Mouse (Mus musculus) megakaryocyte-erythroid progenitor cell, adult 5-6 weeks (primary cell): ENCODE results near the gene Snx10. TPM values are rescaled to one million over a fixed set of nuclear protein-coding genes. Genes with fewer than 3 reads are reported as not detected.
A peak's percentile ranks its signal among the peaks of the same experiment; 100 is the strongest.

Experiments
- ATAC-seq: replicated peaks from 2 replicates; pipeline ENCODE4 v1.8.0; 2016; ENCODE audit warnings: mild to moderate bottlenecking, inconsistent platforms; ENCODE audit not compliant: severe bottlenecking, poor library complexity, low FRiP score, low TSS enrichment
- total RNA-seq, 2 experiments: library from RNA; stranded (forward) in 1 of 2; stranded (reverse) in 1 of 2; fragments of 200-1000, 215-1000 nt in 1 of 2; fragments of >200 nt in 1 of 2; fragmentation: Nextera tagmentation in 1 of 2; gene quantifications; 2 replicates each; pipeline ENCODE4 v1.2.3; 2014 to 2017

Snx10 gene
- total RNA-seq, 2 experiments from 2014 or later = 16.2 to 17.0 TPM

DNA sequence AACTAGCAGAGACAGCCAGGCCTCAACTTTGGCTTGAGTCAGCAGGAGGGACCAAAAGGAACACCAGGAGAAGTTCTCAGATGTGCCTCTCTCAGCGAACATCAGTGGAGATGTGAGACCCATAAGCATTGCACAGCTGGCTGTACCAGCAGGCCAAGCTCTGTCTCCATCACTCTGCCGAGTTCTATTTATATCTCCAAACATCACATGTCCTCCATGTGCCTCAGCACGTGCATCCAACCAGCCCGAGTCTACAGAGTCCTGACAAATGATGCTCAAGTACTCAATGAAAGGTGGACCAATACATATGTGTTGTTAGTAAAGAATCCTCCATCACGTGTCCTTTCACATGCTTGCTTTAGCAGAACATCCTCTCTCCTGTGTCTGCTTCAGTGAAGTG is 103.1 kb downstream of the Snx10 start:
- ATAC-seq = no peak

DNA sequence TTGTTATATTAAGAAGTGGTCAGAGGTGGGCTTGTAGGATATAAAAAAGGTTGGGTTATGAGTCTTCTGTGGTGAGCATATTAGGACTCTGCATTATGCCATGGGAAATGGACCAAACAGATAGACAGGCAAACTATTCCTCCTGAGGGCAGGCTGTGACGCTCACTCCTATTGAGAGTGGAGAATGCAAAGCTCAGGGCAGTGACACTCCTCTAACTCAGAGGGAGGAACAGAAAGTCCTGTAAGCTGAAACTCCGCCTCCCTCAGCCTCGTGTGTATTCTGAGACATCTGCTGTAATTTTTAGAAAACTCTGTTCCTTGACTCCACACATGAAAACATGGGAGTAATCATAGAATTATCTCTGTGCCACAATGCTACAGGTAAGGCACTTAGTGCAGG is 106.0 kb downstream of the Snx10 start:
- ATAC-seq = no peak

DNA sequence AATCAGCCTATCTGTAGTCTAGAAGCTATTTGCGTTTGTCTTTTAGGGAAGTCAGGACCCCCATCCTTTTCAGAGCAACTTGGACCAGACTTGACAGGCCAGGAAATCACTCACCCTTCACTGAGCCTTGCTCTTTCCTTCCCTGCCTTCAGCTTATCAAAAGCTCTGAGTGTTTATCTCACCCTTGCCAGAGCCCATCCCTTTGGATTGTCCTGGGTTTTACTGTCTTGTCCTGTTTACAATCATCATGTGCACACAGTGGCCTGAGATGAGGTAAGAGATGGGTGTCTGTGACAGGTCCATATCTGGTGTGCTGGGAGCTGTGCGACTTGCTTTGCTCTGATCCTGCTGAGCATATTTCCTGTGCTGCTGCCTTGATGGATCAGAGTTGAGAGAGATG is 106.5 kb downstream of the Snx10 start:
- no peak for ATAC-seq

DNA sequence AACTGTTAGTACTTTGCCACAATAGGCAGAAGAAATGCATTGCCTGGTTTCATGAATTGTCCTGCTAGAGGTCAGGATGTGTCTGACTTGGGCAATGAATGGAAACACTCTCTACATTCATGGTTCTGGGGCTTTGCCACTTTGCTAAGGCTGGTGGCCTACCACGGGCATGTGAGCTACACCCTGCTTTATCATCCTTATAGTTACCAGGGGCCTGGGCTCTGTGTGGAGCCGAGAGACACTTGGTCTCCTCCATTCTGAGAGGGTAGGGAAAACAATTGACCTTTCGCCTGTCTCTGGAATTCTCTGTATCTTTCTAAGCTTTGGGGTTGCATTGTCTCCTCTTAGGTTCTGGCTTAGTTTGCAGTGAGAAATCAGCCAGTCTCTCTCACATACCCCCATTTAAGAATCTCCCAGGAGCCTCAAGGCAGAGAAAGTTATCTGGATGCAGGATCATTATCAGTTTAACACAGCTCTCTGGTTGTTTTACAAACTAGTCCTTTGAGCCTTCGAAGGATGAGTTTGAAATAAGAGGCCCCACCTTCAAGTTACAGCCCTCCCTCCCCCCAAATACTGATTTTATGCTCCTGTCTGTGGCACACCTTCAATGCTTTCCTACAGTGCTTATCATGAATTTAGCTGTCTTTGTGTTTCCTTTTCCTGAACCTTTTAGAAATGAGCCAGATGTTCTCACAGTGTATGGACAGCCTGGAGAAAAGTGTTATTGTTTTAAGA is 109.4 kb downstream of the Snx10 start:
- 0 out of 2 replicates have a peak, but pooled peaks have one; percentile 13 for ATAC-seq

DNA sequence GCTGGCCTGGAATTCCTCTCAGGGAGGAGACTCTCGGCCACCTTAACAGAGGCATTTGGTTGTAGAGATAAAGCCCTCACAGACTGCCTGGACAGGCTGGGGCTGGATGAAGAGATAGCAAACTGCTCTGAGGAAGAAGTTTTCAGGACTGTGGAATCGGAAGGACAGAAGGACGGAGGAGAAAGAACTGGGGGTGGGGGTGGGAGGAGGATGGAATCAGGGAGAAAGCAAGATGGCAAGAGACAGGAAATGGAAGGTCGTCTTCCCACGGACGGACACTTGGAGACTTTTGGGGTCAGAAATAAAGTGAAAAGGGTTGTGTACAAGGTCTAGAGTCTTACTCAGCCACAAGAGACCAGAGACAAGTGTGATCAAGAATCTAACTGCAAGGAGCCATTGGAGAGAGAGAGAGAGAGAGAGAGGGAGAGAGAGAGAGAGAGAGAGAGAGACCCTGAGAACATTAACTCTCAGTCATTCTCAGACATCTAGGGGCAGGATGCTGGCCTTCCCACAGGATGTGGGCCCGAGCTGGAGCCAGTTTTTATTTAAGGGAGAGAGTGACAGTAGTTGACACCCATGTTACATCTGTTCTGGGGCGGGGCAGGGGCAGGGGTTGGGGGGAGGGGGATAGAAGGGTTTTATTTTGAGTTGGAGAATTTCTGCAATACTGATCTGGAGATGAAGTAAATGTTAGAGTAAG is 110.1 kb downstream of the Snx10 start:
- ATAC-seq = peak; percentile 54; the same call in 1 of the 2 replicates

DNA sequence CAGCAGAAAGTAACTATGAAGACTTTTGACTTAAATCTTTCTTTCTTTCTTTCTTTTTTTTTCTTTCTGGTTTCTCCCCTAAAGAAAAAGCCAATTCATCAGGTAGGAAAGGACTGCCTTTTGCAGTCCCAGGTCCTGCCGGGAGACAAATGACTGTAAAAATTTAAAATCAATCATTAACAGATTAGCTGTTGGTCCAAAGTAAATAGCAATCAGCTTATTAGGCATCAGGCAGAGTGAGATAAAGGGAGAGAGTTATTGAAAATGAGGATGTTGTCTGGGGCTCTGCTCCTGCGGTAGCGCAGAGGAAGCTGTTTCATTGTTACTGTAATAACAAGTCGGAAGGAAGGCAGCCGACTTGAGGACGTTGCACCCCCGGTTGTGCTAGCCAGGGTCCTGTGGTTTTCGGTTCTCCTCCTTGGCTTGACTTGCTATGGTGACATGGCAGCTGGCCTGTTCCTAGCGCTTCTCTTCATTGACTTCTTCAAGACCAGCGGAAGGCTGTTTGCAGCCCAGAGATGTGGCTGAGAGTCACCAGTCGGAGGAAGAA is 112.4 kb downstream of the Snx10 start:
- peak; percentile 36; the same call in 1 of the 2 replicates for ATAC-seq

Other genes with a start within 250 kb of the Snx10 start
- not detected in 2 replicates for gene Nfe2l3, start 91.2 kb upstream of the Snx10 start, total RNA-seq (2014; fragmentation: Nextera tagmentation)
- not detected in 2 replicates for gene Nfe2l3, start 91.2 kb upstream of the Snx10 start, total RNA-seq (2017)
- gene Hnrnpa2b1, start 54.0 kb upstream of the Snx10 start, total RNA-seq (2014; fragmentation: Nextera tagmentation) = 1,156 and 1,577 TPM in 2 replicates
- gene Hnrnpa2b1, start 54.0 kb upstream of the Snx10 start, total RNA-seq (2017) = 1,688 and 2,170 TPM in 2 replicates
- 292 and 301 TPM in 2 replicates for gene Cbx3, start 53.5 kb upstream of the Snx10 start, total RNA-seq (2014; fragmentation: Nextera tagmentation)
- 423 and 530 TPM in 2 replicates for gene Cbx3, start 53.5 kb upstream of the Snx10 start, total RNA-seq (2017)